Mouse (Mus musculus): ENCODE data around the gene Pygm.
A peak's percentile ranks its signal among the peaks of the same experiment; 100 is the strongest.

Pygm gene

GRCm38 (mm10) chr19:6385419-6385818 lies 1.2 kb downstream of the Pygm start:
- no peak for DNase-seq (ENCODE audit: extremely low spot score, low spot score)

- DNase-seq (ENCODE audit: extremely low spot score, low spot score): no peak
Measured at GRCm38 (mm10) chr19:6385821-6386220, 1.6 kb downstream of the Pygm start.

GRCm38 (mm10) chr19:6386234-6386633 lies 2.0 kb downstream of the Pygm start:
- DNase-seq (ENCODE audit: extremely low spot score, low spot score): no peak

GRCm38 (mm10) chr19:6388006-6388405 lies 3.8 kb downstream of the Pygm start:
- DNase-seq (ENCODE audit: extremely low spot score, low spot score): no peak

- DNase-seq (ENCODE audit: extremely low spot score, low spot score): no peak
Measured at GRCm38 (mm10) chr19:6389803-6390202, 5.6 kb downstream of the Pygm start.

- no peak for DNase-seq (ENCODE audit: extremely low spot score, low spot score)
Measured at GRCm38 (mm10) chr19:6390251-6390650, 6.1 kb downstream of the Pygm start.

- DNase-seq (ENCODE audit: extremely low spot score, low spot score): no peak
Measured at GRCm38 (mm10) chr19:6392743-6393393, 8.7 kb downstream of the Pygm start.

GRCm38 (mm10) chr19:6393637-6394036 lies 9.4 kb downstream of the Pygm start:
- no peak for DNase-seq (ENCODE audit: extremely low spot score, low spot score)

- DNase-seq (ENCODE audit: extremely low spot score, low spot score): no peak
Measured at GRCm38 (mm10) chr19:6396237-6396636, 12.0 kb downstream of the Pygm start.

GRCm38 (mm10) chr19:6397582-6398249 lies 13.5 kb downstream of the Pygm start:
- no peak for DNase-seq (ENCODE audit: extremely low spot score, low spot score)

GRCm38 (mm10) chr19:6398447-6399284 lies 14.5 kb downstream of the Pygm start:
- peak; percentile 52 for DNase-seq (ENCODE audit: extremely low spot score, low spot score)

- DNase-seq (ENCODE audit: extremely low spot score, low spot score): peak; percentile 57
Measured at GRCm38 (mm10) chr19:6399285-6400095, 15.3 kb downstream of the Pygm start, which contains the start of gene Rasgrp2. TSS of gene Rasgrp2 (plus strand) at chr19:6399340.

- no peak for DNase-seq (ENCODE audit: extremely low spot score, low spot score)
Measured at GRCm38 (mm10) chr19:6400096-6401086, 16.2 kb downstream of the Pygm start.

- peak; percentile 78 for DNase-seq (ENCODE audit: extremely low spot score, low spot score)
Measured at GRCm38 (mm10) chr19:6401131-6401815, 17.1 kb downstream of the Pygm start.

GRCm38 (mm10) chr19:6401951-6402350 lies 17.8 kb downstream of the Pygm start:
- no peak for DNase-seq (ENCODE audit: extremely low spot score, low spot score)

- no peak for DNase-seq (ENCODE audit: extremely low spot score, low spot score)
Measured at GRCm38 (mm10) chr19:6403869-6404268, 19.7 kb downstream of the Pygm start.

- DNase-seq (ENCODE audit: extremely low spot score, low spot score): no peak
Measured at GRCm38 (mm10) chr19:6405433-6405832, 21.2 kb downstream of the Pygm start.

- DNase-seq (ENCODE audit: extremely low spot score, low spot score): no peak
Measured at GRCm38 (mm10) chr19:6407109-6407508, 22.9 kb downstream of the Pygm start.

GRCm38 (mm10) chr19:6407816-6408510 lies 23.8 kb downstream of the Pygm start:
- no peak for DNase-seq (ENCODE audit: extremely low spot score, low spot score)

Data from neural tube, embryonic 10.5 days (tissue).